Mouse (Mus musculus): ENCODE measurements around the gene Olfm2. TPM values are rescaled to one million over a fixed set of nuclear protein-coding genes. Genes with fewer than 3 reads are reported as not detected.
"Not testable (repeated sequence)": the region's sequence is repeated elsewhere in the genome, so short reads cannot be mapped to it uniquely, and the experiment has no call there.

The Olfm2 gene
- total RNA-seq, 2 experiments from 2014 or later = 3.3 to 6.4 TPM

DNA sequence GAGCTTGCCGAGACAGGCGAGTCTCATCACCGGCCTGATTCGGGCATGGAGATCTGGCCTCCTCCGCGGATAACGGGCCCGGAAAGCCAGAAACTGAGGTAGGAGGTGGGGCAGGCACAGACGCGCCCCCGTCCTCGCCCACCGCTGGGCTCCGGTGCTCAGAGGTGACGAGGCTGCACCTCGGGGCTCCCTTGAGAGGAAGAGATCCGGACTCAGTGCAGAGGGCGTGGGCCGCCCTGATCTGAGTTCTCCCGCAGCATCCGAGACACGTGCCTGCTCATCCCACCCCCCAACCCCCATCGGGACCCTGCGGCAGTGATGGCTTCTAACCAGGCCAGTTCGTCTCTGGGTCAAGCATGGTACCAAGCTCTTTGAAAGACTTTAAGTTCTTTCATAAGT, 93.9 kb downstream of the Olfm2 start:
- DNase-seq = no peak

GRCm38 (mm10) chr9:20651602-20652259, 94.4 kb downstream of the Olfm2 start, which contains the start of gene Pin1:
Gene Pin1, plus strand, starts transcription at chr9:20652095.
- peak; percentile 98 for DNase-seq

DNA sequence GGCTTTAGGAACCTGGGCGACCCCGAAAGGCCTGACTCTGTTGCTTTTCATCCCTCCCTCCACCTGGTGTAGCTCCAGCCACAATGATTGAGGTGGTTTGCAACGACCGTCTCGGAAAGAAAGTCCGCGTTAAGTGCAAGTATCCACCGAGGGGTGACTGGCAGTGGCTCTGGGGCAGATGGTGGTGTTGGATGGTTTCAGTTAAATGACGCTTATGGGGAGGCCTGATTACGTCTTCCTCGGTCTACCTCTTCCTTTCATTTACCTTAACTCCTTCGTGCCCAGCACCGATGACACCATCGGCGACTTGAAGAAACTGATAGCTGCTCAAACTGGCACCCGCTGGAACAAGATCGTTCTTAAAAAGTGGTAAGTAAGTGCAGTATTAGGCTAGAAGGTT, 101.0 kb downstream of the Olfm2 start:
- no peak for DNase-seq

- DNase-seq = peak; percentile 84
Measured at GRCm38 (mm10) chr9:20644360-20645081, 101.6 kb downstream of the Olfm2 start, which contains the start of gene Fbxl12. Gene Fbxl12, minus strand, starts transcription at chr9:20644767.

GRCm38 (mm10) chr9:20643781-20644180, 102.4 kb downstream of the Olfm2 start:
- no peak for DNase-seq

DNA sequence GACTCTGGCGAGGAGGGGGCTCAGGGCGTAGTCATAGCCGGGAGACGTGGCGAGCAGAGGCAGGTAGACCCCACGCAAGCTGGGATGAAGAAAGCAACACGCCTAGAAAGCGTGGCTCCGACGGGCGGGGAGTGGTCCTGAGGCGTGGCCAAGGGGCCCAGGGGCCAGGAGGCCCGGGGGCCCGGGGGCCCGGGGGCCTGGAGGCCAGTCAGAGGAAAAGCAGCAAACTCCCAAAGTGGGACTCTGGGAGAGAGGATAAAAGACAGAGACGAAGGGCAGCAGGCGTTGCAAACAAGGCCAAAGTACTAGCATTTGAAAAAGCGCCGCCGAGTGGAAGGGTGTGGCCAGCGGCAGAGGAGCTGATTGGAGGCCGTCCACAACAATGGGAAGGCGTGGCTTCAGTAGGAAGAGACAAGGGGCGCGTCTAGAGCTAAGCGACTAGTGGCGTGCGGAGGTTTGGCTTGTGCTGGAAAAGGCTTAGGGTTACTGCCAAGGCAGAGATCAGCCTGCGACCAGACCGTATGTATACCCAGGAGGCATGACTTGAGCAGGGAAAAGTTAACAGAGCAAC, 103.2 kb downstream of the Olfm2 start:
- DNase-seq = peak; percentile 91

GRCm38 (mm10) chr9:20642101-20642895, 103.9 kb downstream of the Olfm2 start, which contains the start of gene Ubl5:
Gene Ubl5, plus strand, starts transcription at chr9:20642878.
- DNase-seq = peak; percentile 91

- no peak for DNase-seq
Measured at GRCm38 (mm10) chr9:20641501-20641900, 104.6 kb downstream of the Olfm2 start.

GRCm38 (mm10) chr9:20639486-20639885, 106.7 kb downstream of the Olfm2 start:
- no peak for DNase-seq

DNA sequence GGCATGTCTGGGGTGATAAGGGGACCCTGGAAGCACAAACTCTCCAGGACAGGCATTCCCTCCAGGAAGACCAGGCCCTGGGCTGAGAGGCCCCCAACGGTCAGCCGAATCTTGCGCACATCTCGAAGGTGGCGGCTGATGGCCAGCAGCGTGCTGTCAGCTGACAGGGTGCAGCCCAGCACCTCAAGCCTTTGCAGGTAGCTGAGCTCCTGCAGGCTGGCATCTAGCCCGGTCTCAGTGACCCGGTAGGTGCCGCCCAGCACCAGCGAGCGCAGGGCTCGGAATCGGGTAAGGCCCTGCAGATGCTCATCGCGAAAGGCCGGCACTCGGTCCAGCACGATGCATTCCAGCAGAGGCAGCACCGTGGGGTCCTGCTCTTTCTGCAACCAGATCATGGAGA, 107.6 kb downstream of the Olfm2 start:
- DNase-seq = no peak

- no peak for DNase-seq
Measured at GRCm38 (mm10) chr9:20636790-20637189, 109.4 kb downstream of the Olfm2 start.

GRCm38 (mm10) chr9:20636256-20636655, 109.9 kb downstream of the Olfm2 start:
- no peak for DNase-seq

DNA sequence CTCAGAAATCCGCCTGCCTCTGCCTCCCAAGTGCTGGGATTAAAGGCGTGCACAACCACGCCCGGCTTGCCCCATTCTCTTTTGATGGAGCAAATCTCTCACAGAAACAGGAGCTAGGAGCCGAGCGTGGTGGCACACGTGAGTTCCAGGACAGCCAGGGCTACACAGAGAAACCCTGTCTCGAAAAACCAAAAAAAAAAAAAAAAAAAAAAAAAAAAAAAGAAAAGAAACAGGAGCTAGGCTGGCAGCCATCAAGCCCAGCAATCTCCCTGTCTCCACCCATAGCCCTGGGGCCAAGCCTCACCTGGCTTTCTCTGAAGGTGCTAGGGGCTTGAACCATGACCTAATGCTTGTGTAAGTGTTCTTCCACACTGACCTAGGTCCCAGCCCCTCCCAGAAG, 110.5 kb downstream of the Olfm2 start:
- not testable (repeated sequence) for DNase-seq

GRCm38 (mm10) chr9:20631332-20631731, 114.8 kb downstream of the Olfm2 start:
- DNase-seq = no peak

Other genes starting within 250 kb of the Olfm2 start
- 10 to 100 TPM; 38.8 to 50.0 TPM for gene Zfp266, start 224.9 kb downstream of the Olfm2 start, total RNA-seq (2021)
- gene Zfp846, start 165.1 kb downstream of the Olfm2 start, total RNA-seq (2021) = 10 to 100 TPM in 1 of 2 experiments, 1 to 10 TPM in 1; 5.8 to 13.3 TPM
- gene Ubl5, start 103.5 kb downstream of the Olfm2 start, total RNA-seq (2021) = 100 to 1,000 TPM; 295 to 301 TPM
- gene Fbxl12, start 101.6 kb downstream of the Olfm2 start, total RNA-seq (2021) = 10 to 100 TPM; 16.8 to 24.5 TPM
- gene Pin1, start 94.3 kb downstream of the Olfm2 start, total RNA-seq (2021) = 10 to 100 TPM; 19.5 to 20.7 TPM
- 100 to 1,000 TPM in 1 of 2 experiments, 10 to 100 TPM in 1; 99.1 to 106 TPM for gene Col5a3, start 68.7 kb upstream of the Olfm2 start, total RNA-seq (2021)
- not detected for gene Rdh8, start 72.2 kb upstream of the Olfm2 start, total RNA-seq (2021)
- gene A230050P20Rik, start 122.3 kb upstream of the Olfm2 start, total RNA-seq (2021) = 10 to 100 TPM; 17.1 to 28.0 TPM
- gene Angptl6, start 133.4 kb upstream of the Olfm2 start, total RNA-seq (2021) = 1 to 10 TPM; 5.0 to 5.3 TPM
- gene Ppan, start 141.8 kb upstream of the Olfm2 start, total RNA-seq (2021) = 10 to 100 TPM; 32.6 to 38.2 TPM
- 100 to 1,000 TPM; 136 to 143 TPM for gene Eif3g, start 152.3 kb upstream of the Olfm2 start, total RNA-seq (2021)
- 10 to 100 TPM; 44.9 to 54.7 TPM for gene Dnmt1, start 213.5 kb upstream of the Olfm2 start, total RNA-seq (2021)
- gene S1pr2, start 230.4 kb upstream of the Olfm2 start, total RNA-seq (2021) = 1 to 10 TPM; 7.4 to 9.7 TPM

All from adrenal gland, postnatal 10 days (tissue).